15 mouse cellular contexts compared by ENCODE assay signal in the genomic region with DNA sequence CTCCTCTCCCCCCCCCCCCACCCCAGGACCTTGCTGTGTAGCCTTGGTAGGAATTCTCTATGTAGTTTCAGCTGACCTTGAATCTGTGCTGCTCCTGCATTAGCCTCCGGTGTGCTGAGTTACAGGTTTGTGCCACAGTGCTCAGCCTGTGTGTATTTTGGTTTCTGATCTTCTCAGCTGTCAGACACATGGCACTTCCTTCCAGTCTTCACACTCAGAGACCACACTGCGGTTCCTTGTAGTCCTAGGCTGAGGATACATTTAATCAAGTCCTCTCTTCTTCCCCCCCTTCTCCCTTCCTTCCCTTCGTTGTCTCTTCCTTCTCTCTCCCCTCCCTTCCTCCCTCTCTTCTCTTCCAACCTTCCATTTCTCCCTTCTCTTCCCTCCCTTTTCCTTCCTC.
"Had no signal": no experiment of that assay in that cellular context is flagged by ENCODE, and none has a peak within 500 bp of the region (broad histone marks: within the 10 kb centered on the region; RNA-seq: fewer than 3 reads in every experiment).

No protein-coding gene starts in this region.

- ATAC-seq: hindbrain, postnatal 0 days; intestine, embryonic 16.5 days had no signal

- DNase-seq: gastrocnemius, adult 2 months; gastrocnemius, postnatal 10 days; gastrocnemius, postnatal 25 days; heart, adult 18-20 months; heart, postnatal 10 days; heart, postnatal 4 days; kidney, adult 11 months; kidney, adult 2 months; kidney, adult 9 months; kidney, postnatal 14 days; kidney, postnatal 36 days; liver; liver, embryonic 13.5 days had no signal
